Mouse (Mus musculus) CH12.LX (cell line): ENCODE data around the gene Epha2. TPM values are rescaled to one million over a fixed set of nuclear protein-coding genes. Genes with fewer than 3 reads are reported as not detected.

Source experiments
- DNase-seq: peaks from one replicate; pipeline ENCODE4 v3.0.0-alpha.2; 2013; ENCODE audit errors: extremely low read depth
- H3K27ac ChIP-seq: 2 replicates; pipeline ENCODE4 v1.5.1; 2012; ENCODE audit warnings: low read depth, mild to moderate bottlenecking, control low read depth, moderate library complexity; ENCODE audit not compliant: insufficient read depth
- H3K27me3 ChIP-seq: replicated peaks from 2 replicates; pipeline ENCODE3; 2012; ENCODE audit warnings: inconsistent platforms
- H3K36me3 ChIP-seq, 2 experiments: replicated peaks in 1 of 2; 2 replicates each; pipeline versions ENCODE3 to v1.6.1; 2012; ENCODE audit warnings: inconsistent platforms in 1 of 2, low read length in 1 of 2, mild to moderate bottlenecking in 1 of 2, mixed read lengths in 1 of 2, moderate library complexity in 1 of 2; ENCODE audit not compliant: control insufficient read depth in 1 of 2, insufficient read depth in 1 of 2
- H3K4me1 ChIP-seq, 2 experiments: 2 replicates each; pipeline ENCODE4 v1.6.1; 2012; ENCODE audit warnings: inconsistent platforms in 1 of 2, moderate library complexity in 1 of 2; ENCODE audit not compliant: insufficient read depth in 2 of 2, control insufficient read depth in 1 of 2
- H3K4me2 ChIP-seq: 2 replicates; pipeline ENCODE4 v1.6.1; 2012; ENCODE audit warnings: low read depth, mild to moderate bottlenecking, control low read depth; ENCODE audit not compliant: poor library complexity, insufficient read depth, severe bottlenecking
- H3K4me3 ChIP-seq, 3 experiments: fragments of 150-350 bp in 1 of 3; sonication (generic) in 1 of 3; replicated peaks in 1 of 3; 2 replicates each; pipeline versions ENCODE3 to v1.5.1; 2011 to 2012; ENCODE audit warnings: low read depth in 2 of 3, low read length in 2 of 3, mild to moderate bottlenecking in 2 of 3, moderate library complexity in 2 of 3, control low read depth in 1 of 3, improper control_type of control experiment in 1 of 3, inconsistent platforms in 1 of 3, mixed read lengths in 1 of 3; ENCODE audit not compliant: poor library complexity in 1 of 3
- H3K79me2 ChIP-seq: replicated peaks from 2 replicates; pipeline ENCODE4 v1.6.1; 2012; ENCODE audit warnings: mild to moderate bottlenecking, moderate library complexity; ENCODE audit not compliant: control insufficient read depth, poor library complexity, insufficient read depth, severe bottlenecking; ENCODE audit errors: extremely low read depth
- H3K9ac ChIP-seq: 2 replicates; pipeline ENCODE4 v1.6.1; 2012; ENCODE audit warnings: low read depth, mild to moderate bottlenecking, control low read depth, moderate library complexity; ENCODE audit not compliant: insufficient read depth
- H3K9me3 ChIP-seq: replicated peaks from 2 replicates; pipeline ENCODE3; 2012; ENCODE audit warnings: low read length, inconsistent platforms, mixed read lengths
- BHLHE40 ChIP-seq: IDR thresholded peaks from 2 replicates; pipeline ENCODE4 v1.6.1; 2011; ENCODE audit warnings: mild to moderate bottlenecking, low read depth, low read length, improper control_type of control experiment
- CHD1 ChIP-seq: IDR thresholded peaks from 2 replicates; pipeline ENCODE4 v1.6.1; 2012; ENCODE audit warnings: low read depth, low read length, improper control_type of control experiment, inconsistent platforms
- CHD2 ChIP-seq: IDR thresholded peaks from 2 replicates; pipeline ENCODE4 v1.6.1; 2011; ENCODE audit warnings: low read length, improper control_type of control experiment
- CTCF ChIP-seq, 2 experiments: IDR thresholded peaks in 1 of 2; conservative IDR thresholded peaks in 1 of 2; 2 replicates each; pipeline ENCODE4 v1.5.1; 2011 to 2012; ENCODE audit warnings: low read depth in 2 of 2, low read length in 2 of 2, improper control_type of control experiment in 1 of 2, inconsistent platforms in 1 of 2, mild to moderate bottlenecking in 1 of 2, moderate library complexity in 1 of 2
- E2F4 ChIP-seq: IDR thresholded peaks from 2 replicates; pipeline ENCODE4 v1.6.1; 2011; ENCODE audit warnings: low read depth, low read length, improper control_type of control experiment; ENCODE audit not compliant: insufficient replicate concordance
- ETS1 ChIP-seq: conservative IDR thresholded peaks from 2 replicates; pipeline ENCODE4 v1.6.1; 2012; ENCODE audit warnings: low read depth, mild to moderate bottlenecking, inconsistent platforms, low read length, improper control_type of control experiment, moderate library complexity
- GABPA ChIP-seq: IDR thresholded peaks from 2 replicates; pipeline ENCODE4 v1.6.1; 2012; ENCODE audit warnings: low read depth, low read length, improper control_type of control experiment, inconsistent platforms; ENCODE audit not compliant: insufficient replicate concordance
- HCFC1 ChIP-seq: IDR thresholded peaks from 2 replicates; pipeline ENCODE4 v1.6.1; 2012; ENCODE audit warnings: low read depth, mild to moderate bottlenecking, inconsistent platforms, low read length, improper control_type of control experiment
- IRF4 ChIP-seq: IDR thresholded peaks from 2 replicates; pipeline ENCODE4 v1.6.1; 2014; ENCODE audit warnings: low read depth, mild to moderate bottlenecking, inconsistent platforms, low read length, improper control_type of control experiment
- JUN ChIP-seq: IDR thresholded peaks from 2 replicates; pipeline ENCODE4 v1.6.1; 2011; ENCODE audit warnings: low read depth, mild to moderate bottlenecking, low read length, improper control_type of control experiment, moderate library complexity; ENCODE audit not compliant: insufficient read depth
- JUND ChIP-seq: conservative IDR thresholded peaks from 2 replicates; pipeline ENCODE4 v1.6.1; 2011; ENCODE audit warnings: low read depth, low read length, improper control_type of control experiment
- KAT2A ChIP-seq: IDR thresholded peaks from 2 replicates; pipeline ENCODE4 v1.6.1; 2012; ENCODE audit warnings: low read length, improper control_type of control experiment, inconsistent platforms; ENCODE audit not compliant: insufficient replicate concordance
- MAFK ChIP-seq: IDR thresholded peaks from 2 replicates; pipeline ENCODE4 v1.6.1; 2011; ENCODE audit warnings: low read length, improper control_type of control experiment; ENCODE audit not compliant: insufficient replicate concordance
- MAX ChIP-seq: IDR thresholded peaks from 2 replicates; pipeline ENCODE4 v1.6.1; 2011; ENCODE audit warnings: low read length, improper control_type of control experiment
- MAZ ChIP-seq: IDR thresholded peaks from 2 replicates; pipeline ENCODE4 v1.6.1; 2012; ENCODE audit warnings: low read depth, mild to moderate bottlenecking, inconsistent platforms, low read length, improper control_type of control experiment, moderate library complexity
- MEF2A ChIP-seq: IDR thresholded peaks from 2 replicates; pipeline ENCODE4 v1.6.1; 2014; ENCODE audit warnings: low read depth, mild to moderate bottlenecking, inconsistent platforms, low read length, improper control_type of control experiment, borderline replicate concordance
- MXI1 ChIP-seq: IDR thresholded peaks from 2 replicates; pipeline ENCODE4 v1.6.1; 2011; ENCODE audit warnings: mild to moderate bottlenecking, low read depth, low read length, improper control_type of control experiment
- MYC ChIP-seq: IDR thresholded peaks from 2 replicates; pipeline ENCODE4 v1.6.1; 2011; ENCODE audit warnings: low read depth, mild to moderate bottlenecking, improper control_type of control experiment, low read length
- NRF1 ChIP-seq: IDR thresholded peaks from 2 replicates; pipeline ENCODE4 v1.6.1; 2014; ENCODE audit warnings: low read depth, mild to moderate bottlenecking, inconsistent platforms, low read length, improper control_type of control experiment, moderate library complexity
- PAX5 ChIP-seq: IDR thresholded peaks from 2 replicates; pipeline ENCODE4 v1.6.1; 2012; ENCODE audit warnings: low read length, inconsistent platforms, mixed read lengths
- POLR2AphosphoS2 ChIP-seq: IDR thresholded peaks from 2 replicates; pipeline ENCODE4 v1.6.1; 2011; ENCODE audit warnings: low read depth, low read length, improper control_type of control experiment
- RAD21 ChIP-seq: IDR thresholded peaks from 2 replicates; pipeline ENCODE4 v1.6.1; 2011; ENCODE audit warnings: low read depth, mild to moderate bottlenecking, low read length, improper control_type of control experiment, moderate library complexity
- RCOR1 ChIP-seq: conservative IDR thresholded peaks from 2 replicates; pipeline ENCODE4 v1.6.1; 2012; ENCODE audit warnings: low read depth, mild to moderate bottlenecking, inconsistent platforms, low read length, improper control_type of control experiment
- SIN3A ChIP-seq: IDR thresholded peaks from 2 replicates; pipeline ENCODE4 v1.6.1; 2012; ENCODE audit warnings: low read length, improper control_type of control experiment, inconsistent platforms
- SMC3 ChIP-seq: IDR thresholded peaks from 2 replicates; pipeline ENCODE4 v1.6.1; 2011; ENCODE audit warnings: low read depth, low read length, improper control_type of control experiment
- TBP ChIP-seq: conservative IDR thresholded peaks from 2 replicates; pipeline ENCODE4 v1.6.1; 2011; ENCODE audit warnings: low read depth, low read length, improper control_type of control experiment
- TCF12 ChIP-seq: IDR thresholded peaks from 2 replicates; pipeline ENCODE4 v1.6.1; 2014; ENCODE audit warnings: low read depth, mild to moderate bottlenecking, inconsistent platforms, low read length, improper control_type of control experiment
- UBTF ChIP-seq: IDR thresholded peaks from 2 replicates; pipeline ENCODE4 v1.6.1; 2012; ENCODE audit warnings: low read depth, mild to moderate bottlenecking, inconsistent platforms, low read length, improper control_type of control experiment, moderate library complexity
- USF1 ChIP-seq: IDR thresholded peaks from 2 replicates; pipeline ENCODE4 v1.6.1; 2014; ENCODE audit warnings: low read depth, mild to moderate bottlenecking, inconsistent platforms, low read length, improper control_type of control experiment
- ZC3H11A ChIP-seq: IDR thresholded peaks from 2 replicates; pipeline ENCODE4 v1.6.1; 2012; ENCODE audit warnings: low read depth, mild to moderate bottlenecking, inconsistent platforms, low read length, improper control_type of control experiment
- ZMIZ1 ChIP-seq: IDR thresholded peaks from 2 replicates; pipeline ENCODE4 v1.6.1; 2012; ENCODE audit warnings: low read depth, mild to moderate bottlenecking, inconsistent platforms, low read length, improper control_type of control experiment
- ZNF384 ChIP-seq: IDR thresholded peaks from 2 replicates; pipeline ENCODE4 v1.6.1; 2012; ENCODE audit warnings: low read depth, low read length, improper control_type of control experiment, inconsistent platforms
- dilution Hi-C: fragments of 300-500 bp; cut with MboI; formaldehyde crosslinking; loops from 2 replicates; pipeline ENCODE4 v1.14.3; 2020; ENCODE audit warnings: low sequenced_read_pairs; ENCODE audit not compliant: extremely low pct_unique_long_range_greater_than_20kb, extremely low pct_ligation_motif_present
- in situ Hi-C: fragments of 300-500 bp; cut with MboI; formaldehyde crosslinking; loops from 3 replicates; pipeline ENCODE4 v1.14.3; 2019; ENCODE audit warnings: low sequenced_read_pairs, low pct_ligation_motif_present, low pct_unique_long_range_greater_than_20kb, mixed read lengths
- polyA plus RNA-seq: library from polyadenylated mRNA; unstranded; fragments of >175 nt; gene quantifications from 2 replicates; pipeline ENCODE4 v1.2.1, GENCODE M21; 2012; ENCODE audit warnings: low read depth; ENCODE audit not compliant: insufficient read length
- total RNA-seq, 2 experiments: library from RNA; depleted of rRNA; stranded (reverse); fragments of 300-350 nt in 1 of 2; fragments of >200 nt in 1 of 2; gene quantifications; 2 replicates each; pipeline ENCODE4 v1.2.3; 2012 to 2014

Epha2 gene
- total and polyA plus RNA-seq, 3 experiments, result 0.55 to 0.81 (median 0.67) TPM

- Histone ChIP-seq H3K27ac (no peak overlapping the region), H3K9me3 (peaks cover 8% of the 10 kb centered on the region), H3K4me1 (peaks cover 17 to 38% of the 10 kb centered on the region in 2 experiments), H3K9ac (no peak overlapping the region), H3K36me3 (no peaks in the 10 kb centered on the region)
- DNase-seq, result no peak
- TF ChIP-seq USF1 (no peak), PAX5 (no peak), MAX (no peak), TCF12 (no peak), JUN (no peak), ETS1 (no peak), KAT2A (no peak), POLR2AphosphoS2 (no peak), GABPA (no peak), RCOR1 (no peak), MXI1 (no peak), E2F4 (no peak), BHLHE40 (no peak), JUND (no peak), ZMIZ1 (no peak), MYC (no peak), CTCF (conservative IDR thresholded peaks at IDR 0.05 in 1 of 2, IDR thresholded peaks at IDR 0.05 in 1 of 2; ENCODE audit: low read depth in 2 of 2, low read length in 2 of 2) (no peak)
- TF ChIP-seq, all 38 proteins: peak for 0
- in situ Hi-C loops (no loop called here), dilution Hi-C loops (no loop called here)
- Histone ChIP-seq H3K79me2 (no peaks in the 10 kb centered on the region), H3K4me2 (no peak overlapping the region), H3K27me3 (peaks cover 92% of the 10 kb centered on the region), H3K4me3 (no peak overlapping the region)
Observed at GRCm38 (mm10) chr4:141297934-141298333, 3.1 kb upstream of the Epha2 start.

GRCm38 (mm10) chr4:141299356-141299755 is 1.7 kb upstream of the Epha2 start:
- Histone ChIP-seq H3K36me3 (no peaks in the 10 kb centered on the region), H3K4me1 (peaks cover 21 to 38% of the 10 kb centered on the region in 2 experiments), H3K9ac (no peak overlapping the region), H3K27me3 (peaks cover 78% of the 10 kb centered on the region), H3K9me3 (peaks cover 8% of the 10 kb centered on the region), H3K27ac (no peak overlapping the region), H3K4me2 (no peak overlapping the region), H3K4me3 (no peak overlapping the region), H3K79me2 (no peaks in the 10 kb centered on the region)
- in situ Hi-C loops (no loop called here), dilution Hi-C loops (no loop called here)
- peak; percentile 32 for DNase-seq
- no peak for TF ChIP-seq GABPA
- no peak for TF ChIP-seq RAD21
- no peak for TF ChIP-seq E2F4
- peak; percentile 98 for TF ChIP-seq BHLHE40
- TF ChIP-seq CTCF (conservative IDR thresholded peaks at IDR 0.05 in 1 of 2, IDR thresholded peaks at IDR 0.05 in 1 of 2; ENCODE audit: low read depth in 2 of 2, low read length in 2 of 2), result no peak
- TF ChIP-seq MYC, result peak; percentile 59
- no peak for TF ChIP-seq ZNF384
- TF ChIP-seq ZMIZ1, result no peak
- no peak for TF ChIP-seq TBP
- TF ChIP-seq SIN3A, result no peak
- no peak for TF ChIP-seq NRF1
- no peak for TF ChIP-seq CHD1
- no peak for TF ChIP-seq SMC3
- no peak for TF ChIP-seq POLR2AphosphoS2
- no peak for TF ChIP-seq ZC3H11A
- no peak for TF ChIP-seq MEF2A
- TF ChIP-seq MAZ, result no peak
- TF ChIP-seq UBTF, result no peak
- TF ChIP-seq PAX5, result no peak
- no peak for TF ChIP-seq CHD2
- TF ChIP-seq RCOR1, result no peak
- 0 out of 2 replicates have a peak, but pooled peaks have one; percentile 42 for TF ChIP-seq IRF4
- no peak for TF ChIP-seq JUND
- TF ChIP-seq HCFC1, result no peak
- no peak for TF ChIP-seq MAFK
- TF ChIP-seq TCF12, result peak; percentile 48; the same call in 1 of the 2 replicates
